Mouse (Mus musculus) granulocyte monocyte progenitor cell, adult 5-6 weeks (primary cell): ENCODE measurements at regions not wholly inside any gene's neighbourhood (a gene's known extent, or its start where the extent isn't known, plus 50 kb on each side); places are given as distances from the start of the nearest gene placed in this dataset.
A peak's percentile ranks its signal among the peaks of the same experiment; 100 is the strongest.
"Not testable (repeated sequence)": the region's sequence is repeated elsewhere in the genome, so short reads cannot be mapped to it uniquely, and the experiment has no call there.

Experiments
- ATAC-seq: replicated peaks from 2 replicates; pipeline ENCODE4 v1.8.0; 2016; ENCODE audit warnings: mild to moderate bottlenecking, moderate TSS enrichment, inconsistent platforms; ENCODE audit not compliant: poor library complexity, severe bottlenecking

DNA sequence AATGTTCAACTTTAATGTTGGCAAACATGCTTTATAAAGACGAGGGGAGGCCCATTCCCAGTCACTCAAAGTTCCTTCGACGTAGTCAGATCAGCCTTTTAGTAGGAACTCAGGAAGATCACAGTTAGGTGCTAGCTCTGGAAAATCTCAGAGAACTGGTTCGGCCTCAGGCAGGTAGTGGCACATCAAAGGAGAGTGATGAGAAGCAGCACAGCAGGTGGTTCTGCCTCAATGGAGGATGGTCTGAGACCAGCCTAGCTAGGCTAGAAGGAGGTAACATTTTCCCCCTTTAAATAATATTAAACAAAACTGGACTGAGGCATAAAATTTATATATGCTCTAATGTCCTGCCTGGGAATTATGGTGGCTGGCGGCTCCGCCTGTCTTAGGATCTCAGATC, 66.1 kb downstream of the Zfp354a start:
- no peak for ATAC-seq

DNA sequence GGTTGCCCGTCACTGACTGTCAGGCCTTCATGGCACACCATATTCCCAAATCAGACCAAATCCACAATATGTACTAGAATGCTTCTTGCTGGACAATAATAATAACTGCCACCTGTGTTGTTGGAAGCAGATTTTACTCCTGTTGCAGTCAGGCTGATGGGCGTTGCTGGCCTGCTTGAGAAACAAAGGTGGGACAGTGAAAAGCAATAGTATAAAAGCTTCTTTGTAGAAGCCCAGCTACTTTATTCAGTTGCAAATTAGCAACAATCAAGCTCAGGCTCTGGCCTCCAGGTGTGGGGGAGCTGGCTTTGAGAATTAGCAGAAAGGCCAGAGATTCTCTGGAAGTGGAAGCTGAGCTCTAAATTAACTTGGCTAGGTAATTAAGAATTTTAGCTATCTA, 66.7 kb downstream of the Zfp354a start:
- ATAC-seq, result not testable (repeated sequence)

DNA sequence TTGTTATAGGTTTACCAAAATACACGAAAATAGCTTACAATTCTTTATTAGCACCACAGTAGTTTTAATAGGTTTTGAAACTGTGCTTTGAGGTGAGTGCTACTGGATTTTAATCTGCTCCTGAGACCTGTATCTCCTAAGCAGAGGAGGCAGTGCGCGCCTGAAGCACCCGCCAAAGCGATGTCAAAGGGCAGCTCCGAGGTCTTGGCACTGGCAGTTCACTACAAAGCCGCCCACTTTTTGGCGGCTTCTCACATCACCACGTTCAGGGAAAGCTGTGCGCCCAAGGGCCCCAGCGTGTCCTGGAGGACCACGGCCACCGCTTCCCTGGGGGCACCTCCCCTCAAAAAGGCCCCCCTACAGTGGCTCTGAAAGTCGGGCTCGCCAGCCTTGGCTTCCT, 68.6 kb downstream of the Zfp354a start:
- ATAC-seq, result no peak

DNA sequence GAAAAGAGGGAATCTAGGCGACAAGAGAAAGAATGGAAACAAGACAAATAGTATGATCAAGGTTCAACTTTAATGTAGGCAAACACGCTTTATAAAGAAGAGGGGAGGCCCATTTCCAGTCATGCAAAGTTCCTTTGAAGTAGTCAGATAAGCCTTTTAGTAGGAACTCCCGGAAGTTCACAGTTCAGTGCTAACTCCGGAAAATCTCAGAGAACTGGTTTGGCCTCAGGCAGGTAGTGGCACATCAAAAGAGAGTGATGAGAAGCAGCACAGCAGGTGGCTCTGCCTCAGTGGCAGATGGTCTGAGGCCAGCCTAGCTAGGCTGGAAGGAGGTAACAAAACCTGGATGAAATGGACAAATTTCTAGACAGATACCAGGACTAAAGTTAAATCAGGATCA, 71.1 kb downstream of the Zfp354a start:
- ATAC-seq, result no peak

DNA sequence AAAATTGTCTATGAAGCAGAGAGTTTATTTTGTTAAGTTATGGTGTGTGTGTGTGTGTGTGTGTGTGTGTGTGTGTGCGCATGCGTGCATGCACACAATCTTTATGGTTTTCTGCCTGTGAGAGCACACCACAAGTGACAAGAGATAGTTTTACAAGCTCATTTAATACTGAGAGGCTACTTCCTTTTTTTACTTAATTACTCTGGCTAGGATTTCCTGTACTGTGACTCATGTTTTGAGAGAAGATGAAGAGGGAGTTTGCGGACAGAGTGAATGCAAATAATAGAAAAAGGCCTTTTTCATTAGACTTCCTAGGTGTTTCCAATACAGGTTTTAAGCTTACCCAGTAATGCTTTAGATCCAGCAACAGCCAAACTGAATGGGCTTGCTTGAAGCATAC, 52.9 kb upstream of the Gm12569 start:
- ATAC-seq, result peak; percentile 50; the same call in 1 of the 2 replicates
